Mouse (Mus musculus) embryonic facial prominence, embryonic 11.5 days (tissue): ENCODE measurements around the gene Ptchd3. TPM values are rescaled to one million over a fixed set of nuclear protein-coding genes. Genes with fewer than 3 reads are reported as not detected.

Experiments used
- ATAC-seq: fragments of 200-750 bp; cut with Nextera tagmentation; replicated peaks from 2 replicates; pipeline ENCODE4 v1.8.0; 2017; ENCODE audit warnings: low read depth; ENCODE audit not compliant: insufficient number of reproducible peaks, low FRiP score, low TSS enrichment
- DNase-seq: peaks from one replicate; pipeline ENCODE4 v3.0.0-alpha.2; 2015; ENCODE audit warnings: low spot score
- H3K27ac ChIP-seq: fragments of 300-500 bp; sonication (generic); replicated peaks from 2 replicates; pipeline ENCODE4 v1.5.1; 2014; ENCODE audit warnings: mild to moderate bottlenecking, low read depth, low read length, control low read depth
- H3K27me3 ChIP-seq: fragments of 300-500 bp; sonication (generic); 2 replicates; pipeline ENCODE4 v1.6.1; 2014; ENCODE audit warnings: mild to moderate bottlenecking, low read length, moderate library complexity, mixed read lengths; ENCODE audit not compliant: control insufficient read depth, insufficient read depth
- H3K36me3 ChIP-seq: fragments of 300-500 bp; sonication (generic); replicated peaks from 2 replicates; pipeline ENCODE4 v1.6.1; 2014; ENCODE audit warnings: low read depth, mild to moderate bottlenecking, low read length, moderate library complexity, mixed read lengths; ENCODE audit not compliant: control insufficient read depth, insufficient read depth
- H3K4me1 ChIP-seq: fragments of 300-500 bp; sonication (generic); 2 replicates; pipeline ENCODE4 v1.6.1; 2014; ENCODE audit warnings: low read length, mixed read lengths; ENCODE audit not compliant: control insufficient read depth, insufficient read depth
- H3K4me2 ChIP-seq: fragments of 300-500 bp; sonication (generic); 2 replicates; pipeline ENCODE4 v1.6.1; 2014; ENCODE audit warnings: low read depth, mild to moderate bottlenecking, control low read depth, low read length, moderate library complexity
- H3K4me3 ChIP-seq: fragments of 300-500 bp; sonication (generic); 2 replicates; pipeline ENCODE4 v1.5.1; 2014; ENCODE audit warnings: low read depth, low read length, control low read depth
- H3K9ac ChIP-seq: fragments of 300-500 bp; sonication (generic); replicated peaks from 2 replicates; pipeline ENCODE4 v1.6.1; 2014; ENCODE audit warnings: mild to moderate bottlenecking, control low read depth, low read length
- H3K9me3 ChIP-seq: fragments of 300-500 bp; sonication (generic); replicated peaks from 2 replicates; pipeline ENCODE4 v1.6.1; 2016; ENCODE audit warnings: mild to moderate bottlenecking, low read length, inconsistent platforms, mixed read lengths; ENCODE audit not compliant: control insufficient read depth
- WGBS: fragments of 180-500 bp; shearing (Covaris S2); extraction: QIAGEN DNeasy Blood & Tissue Kit; methylation state at CpG from one replicate; pipeline ENCODE4 v1.1.7; 2014; 5-methylcytosine and 5-hydroxymethylcytosine counted together
- polyA plus RNA-seq: library from polyadenylated mRNA; unstranded; fragments of >200 nt; fragmentation: Nextera tagmentation; extraction: Ambion mirVana; gene quantifications from 2 replicates; pipeline ENCODE4 v1.2.1, GENCODE M21; 2014

Ptchd3 gene
- not detected in 2 replicates for polyA plus RNA-seq

DNA sequence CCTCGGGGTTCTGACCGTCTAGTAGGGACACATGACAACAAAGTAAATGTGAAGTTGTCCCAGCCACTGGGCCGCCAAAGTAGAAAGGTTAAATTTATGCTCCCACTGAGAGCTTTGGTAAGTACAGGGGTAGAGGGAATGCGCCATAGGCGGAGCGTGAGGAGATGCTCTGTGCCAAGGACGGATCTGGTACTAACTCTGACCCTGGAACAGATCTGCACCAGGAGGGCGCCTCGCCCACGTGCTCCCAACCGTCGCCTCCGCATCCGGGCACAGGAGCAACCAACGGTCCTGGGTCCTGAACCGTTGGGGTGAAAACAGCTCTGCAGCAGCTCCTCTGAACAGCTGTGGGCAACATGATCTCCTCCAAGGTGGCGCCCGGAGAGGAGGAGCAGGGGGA lies at the start of gene Ptchd3:
Gene Ptchd3, plus strand, starts transcription at position 301 of the 400 bp plus-strand sequence.
- ATAC-seq = no peak
- no peaks in the 10 kb centered on the region for H3K36me3 ChIP-seq
- H3K4me2 ChIP-seq = peak within 1 kb of the TSS; percentile 7; the same call in 1 of the 2 replicates
- H3K4me1 ChIP-seq = no peaks in the 10 kb centered on the region
- no peaks in the 10 kb centered on the region for H3K9me3 ChIP-seq
- no peak within 1 kb of the TSS for H3K4me3 ChIP-seq
- H3K27me3 ChIP-seq = no peaks in the 10 kb centered on the region
- 62% methylated on average over 18 of the region's 18 CpGs for WGBS
- no peak for DNase-seq
- no peak within 1 kb of the TSS for H3K9ac ChIP-seq
- H3K27ac ChIP-seq = no peak within 1 kb of the TSS

DNA sequence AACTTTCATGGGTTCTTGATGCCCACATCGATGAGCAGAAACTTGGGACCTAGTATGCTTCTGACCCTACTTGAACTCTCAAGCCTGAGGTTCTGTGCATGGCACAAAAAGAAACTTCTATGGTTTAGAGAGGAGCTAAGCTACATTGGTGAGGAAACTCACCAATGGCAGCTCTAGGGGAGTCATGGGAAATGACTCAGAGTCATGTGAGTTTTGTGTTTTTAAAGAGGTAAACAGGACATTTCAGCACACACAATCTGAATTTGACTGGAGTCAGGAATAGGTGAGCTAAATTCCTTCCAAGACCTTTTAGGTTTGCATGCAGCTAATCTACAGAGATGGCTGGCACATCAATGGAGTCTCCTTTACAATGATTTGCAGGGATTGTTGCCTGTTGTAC lies 48.2 kb upstream of the Ptchd3 start:
- Histone ChIP-seq H3K27ac (no peak overlapping the region), H3K4me2 (no peak overlapping the region), H3K9me3 (no peaks in the 10 kb centered on the region), H3K36me3 (no peaks in the 10 kb centered on the region), H3K27me3 (no peaks in the 10 kb centered on the region; the same call in 1 of the 2 replicates), H3K4me3 (no peak overlapping the region), H3K4me1 (no peaks in the 10 kb centered on the region), H3K9ac (no peak overlapping the region)
- DNase-seq = no peak
- 97% methylated on average over 1 of the region's 1 CpGs for WGBS
- ATAC-seq = no peak

DNA sequence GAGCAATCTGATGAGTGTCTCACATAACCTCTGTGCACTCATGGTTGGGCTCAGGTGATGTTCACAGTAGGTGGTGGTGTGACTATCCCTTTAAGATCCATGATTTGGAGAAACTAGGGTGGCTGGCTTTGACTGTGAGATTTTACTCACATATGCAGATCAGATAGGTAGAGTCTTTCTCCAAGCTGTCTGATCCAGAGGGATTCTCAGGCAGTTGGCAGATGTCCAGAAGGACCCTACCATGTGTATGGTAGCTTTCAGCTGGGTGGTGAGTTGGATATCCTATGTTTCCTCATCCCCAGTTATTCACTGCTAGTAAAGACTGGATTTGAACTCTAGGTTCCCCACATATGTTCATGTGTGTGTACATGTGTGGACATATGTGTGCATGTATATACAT lies 42.6 kb upstream of the Ptchd3 start:
- H3K4me2 ChIP-seq = no peak overlapping the region
- H3K9ac ChIP-seq = no peak overlapping the region
- no peaks in the 10 kb centered on the region for H3K9me3 ChIP-seq
- H3K4me3 ChIP-seq = no peak overlapping the region
- no peaks in the 10 kb centered on the region for H3K36me3 ChIP-seq
- no peaks in the 10 kb centered on the region for H3K27me3 ChIP-seq
- H3K4me1 ChIP-seq = no peaks in the 10 kb centered on the region
- no peak overlapping the region for H3K27ac ChIP-seq
- no peak for DNase-seq
- ATAC-seq = no peak

DNA sequence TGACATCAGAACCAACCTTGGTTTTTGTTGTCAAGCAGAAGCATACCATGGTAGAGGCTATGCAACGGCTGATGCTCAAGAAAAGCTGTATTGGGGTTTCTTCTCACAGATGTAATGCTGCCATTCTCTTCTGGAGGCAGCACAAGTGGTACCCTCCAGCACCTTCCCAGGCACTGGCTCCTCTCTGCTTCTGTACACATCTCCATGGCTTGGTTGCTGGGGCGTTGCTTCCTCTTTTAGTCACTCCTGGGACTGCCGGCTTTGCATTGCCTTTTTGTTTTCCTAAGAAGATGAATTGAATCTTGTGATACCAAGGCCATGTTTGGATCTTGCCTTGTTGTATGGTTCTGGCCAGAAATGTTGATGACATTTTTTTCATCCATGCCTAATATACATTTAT lies 40.5 kb upstream of the Ptchd3 start:
- no peak for DNase-seq
- Histone ChIP-seq H3K27me3 (no peaks in the 10 kb centered on the region), H3K4me1 (no peaks in the 10 kb centered on the region), H3K4me2 (no peak overlapping the region), H3K9me3 (no peaks in the 10 kb centered on the region), H3K36me3 (no peaks in the 10 kb centered on the region), H3K27ac (no peak overlapping the region), H3K9ac (no peak overlapping the region), H3K4me3 (no peak overlapping the region)
- no peak for ATAC-seq
- 94% methylated on average over 3 of the region's 3 CpGs for WGBS

DNA sequence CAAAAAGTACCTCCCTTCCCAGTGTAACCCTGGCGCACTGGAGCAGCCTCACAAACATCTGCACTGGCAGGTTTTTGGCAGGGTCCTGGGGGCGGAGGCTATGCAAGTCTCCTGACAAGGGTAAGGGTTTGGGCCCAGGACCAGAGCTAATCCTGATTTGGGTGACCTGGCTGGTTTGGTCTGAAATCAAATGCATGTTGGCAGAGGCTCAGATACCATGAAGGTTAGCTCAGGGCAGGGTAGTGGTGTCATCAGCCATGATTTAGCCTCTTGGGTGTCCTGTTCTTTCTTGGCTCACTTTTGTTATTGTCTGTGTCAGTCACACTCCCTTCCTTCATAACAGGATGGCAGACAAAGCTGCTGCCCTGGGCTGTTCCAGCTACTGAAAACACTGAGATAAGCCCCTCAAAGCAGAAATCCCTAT lies 39.4 kb upstream of the Ptchd3 start:
- Histone ChIP-seq H3K9ac (no peak overlapping the region), H3K4me3 (no peak overlapping the region), H3K4me2 (no peak overlapping the region), H3K36me3 (no peaks in the 10 kb centered on the region), H3K9me3 (no peaks in the 10 kb centered on the region), H3K4me1 (no peaks in the 10 kb centered on the region), H3K27ac (no peak overlapping the region), H3K27me3 (no peaks in the 10 kb centered on the region)
- no peak for ATAC-seq
- 71% methylated on average over 2 of the region's 2 CpGs for WGBS
- no peak for DNase-seq

DNA sequence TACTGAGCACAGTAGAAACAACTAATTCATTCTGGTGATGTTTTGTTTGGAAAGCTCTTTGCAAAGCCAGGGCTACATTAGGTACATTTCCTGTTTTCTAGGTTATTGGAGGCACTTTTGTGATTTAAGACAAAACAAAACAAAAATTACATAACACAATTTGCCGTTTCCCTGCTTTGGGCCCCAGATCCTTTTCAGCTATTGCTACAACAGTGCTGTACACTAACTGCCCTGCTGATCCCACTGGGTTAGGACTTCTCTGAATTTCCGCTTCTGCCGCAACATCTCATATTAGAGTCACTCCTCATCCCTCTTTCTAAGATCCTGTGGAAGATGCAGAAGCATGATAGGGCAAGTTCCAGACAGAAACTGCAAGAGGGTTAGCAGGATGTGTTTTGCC lies 38.6 kb upstream of the Ptchd3 start:
- WGBS = 69% methylated on average over 3 of the region's 3 CpGs
- no peaks in the 10 kb centered on the region for H3K4me1 ChIP-seq
- H3K9me3 ChIP-seq = no peaks in the 10 kb centered on the region
- H3K4me2 ChIP-seq = no peak overlapping the region
- H3K27ac ChIP-seq = no peak overlapping the region
- no peak overlapping the region for H3K4me3 ChIP-seq
- no peaks in the 10 kb centered on the region for H3K27me3 ChIP-seq
- ATAC-seq = no peak
- no peak for DNase-seq
- H3K36me3 ChIP-seq = no peaks in the 10 kb centered on the region
- no peak overlapping the region for H3K9ac ChIP-seq

DNA sequence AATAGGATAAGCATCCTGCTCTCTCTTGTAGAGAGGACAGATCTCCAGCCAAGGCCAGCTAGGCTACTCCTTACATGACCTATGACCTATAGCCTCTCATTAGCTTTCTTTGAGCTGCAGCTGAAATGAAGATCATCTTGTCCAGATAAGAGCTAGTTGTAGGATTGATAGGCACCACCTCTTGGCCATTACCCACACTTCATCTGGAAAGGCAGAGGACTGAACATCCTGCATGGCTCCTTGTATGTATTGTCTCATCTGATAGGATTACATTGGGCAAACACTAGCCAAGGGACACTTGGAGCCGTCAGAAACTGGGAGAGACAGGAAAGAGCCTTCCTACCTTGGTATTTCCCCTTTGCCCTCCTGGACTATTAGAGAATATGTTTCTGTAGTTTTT lies 38.1 kb upstream of the Ptchd3 start:
- no peak overlapping the region for H3K9ac ChIP-seq
- H3K27me3 ChIP-seq = no peaks in the 10 kb centered on the region
- H3K4me1 ChIP-seq = no peaks in the 10 kb centered on the region
- no peaks in the 10 kb centered on the region for H3K9me3 ChIP-seq
- H3K4me2 ChIP-seq = no peak overlapping the region
- no peak overlapping the region for H3K27ac ChIP-seq
- H3K4me3 ChIP-seq = no peak overlapping the region
- DNase-seq = no peak
- 50% methylated on average over 1 of the region's 1 CpGs for WGBS
- H3K36me3 ChIP-seq = no peaks in the 10 kb centered on the region
- ATAC-seq = no peak

DNA sequence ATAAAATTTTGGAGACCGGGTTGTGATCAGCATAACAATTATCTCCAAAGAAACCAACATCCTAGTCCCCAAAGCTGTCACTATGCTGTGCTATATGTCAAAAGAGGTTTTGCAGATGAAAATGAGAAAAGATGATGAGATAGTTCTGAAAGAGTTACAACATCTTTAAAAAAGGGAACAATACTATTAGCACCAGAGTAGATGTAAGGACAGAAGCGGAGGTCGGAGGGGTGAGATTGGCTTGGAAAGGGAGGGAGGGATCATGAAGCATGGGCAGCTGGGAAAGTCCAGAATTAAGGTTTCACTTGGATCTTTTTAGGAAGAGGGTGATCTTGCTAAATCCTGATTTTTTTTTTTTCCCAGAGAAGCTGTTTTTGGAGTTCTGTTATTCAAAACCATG lies 36.5 kb upstream of the Ptchd3 start:
- Histone ChIP-seq H3K4me1 (no peaks in the 10 kb centered on the region), H3K9ac (no peak overlapping the region), H3K4me3 (no peak overlapping the region), H3K36me3 (no peaks in the 10 kb centered on the region), H3K27me3 (no peaks in the 10 kb centered on the region), H3K4me2 (no peak overlapping the region), H3K27ac (no peak overlapping the region), H3K9me3 (no peaks in the 10 kb centered on the region)
- WGBS = 90% methylated on average over 3 of the region's 3 CpGs
- no peak for DNase-seq
- ATAC-seq = no peak
